Mouse (Mus musculus) forebrain, postnatal 0 days (tissue): ENCODE data around the gene Olfr544. TPM values are rescaled to one million over a fixed set of nuclear protein-coding genes. Genes with fewer than 3 reads are reported as not detected.
"Not testable (repeated sequence)": the region's sequence is repeated elsewhere in the genome, so short reads cannot be mapped to it uniquely, and the experiment has no call there.

Source experiments
- ATAC-seq: fragments of 200-750 bp; cut with Nextera tagmentation; 2 replicates; pipeline ENCODE4 v1.8.0; 2017; ENCODE audit warnings: mild to moderate bottlenecking, moderate library complexity
- DNase-seq: peaks from one replicate; pipeline ENCODE4 v3.0.0-alpha.2; 2015
- H3K27ac ChIP-seq: fragments of 300-500 bp; sonication (generic); 2 replicates; pipeline ENCODE4 v1.5.1; 2014; ENCODE audit warnings: low read depth, mild to moderate bottlenecking, antibody characterized with exemption, low read length, moderate library complexity, mixed read lengths
- H3K27me3 ChIP-seq: fragments of 300-500 bp; sonication (generic); 2 replicates; pipeline ENCODE4 v1.6.1; 2014; ENCODE audit warnings: mild to moderate bottlenecking, low read length, mixed read lengths; ENCODE audit not compliant: insufficient read depth
- H3K36me3 ChIP-seq: fragments of 300-500 bp; sonication (generic); 2 replicates; pipeline ENCODE4 v1.6.1; 2014; ENCODE audit warnings: mild to moderate bottlenecking, moderate library complexity; ENCODE audit not compliant: insufficient read depth
- H3K4me1 ChIP-seq: fragments of 300-500 bp; sonication (generic); 2 replicates; pipeline ENCODE4 v1.6.1; 2014; ENCODE audit warnings: antibody characterized with exemption; ENCODE audit not compliant: insufficient read depth
- H3K4me2 ChIP-seq: fragments of 300-500 bp; sonication (generic); 2 replicates; pipeline ENCODE4 v1.6.1; 2014; ENCODE audit warnings: low read depth, mild to moderate bottlenecking, moderate library complexity
- H3K4me3 ChIP-seq: fragments of 300-500 bp; sonication (generic); 2 replicates; pipeline ENCODE4 v1.5.1; 2014; ENCODE audit warnings: low read depth, low read length, mixed read lengths
- H3K9ac ChIP-seq: fragments of 300-500 bp; sonication (generic); 2 replicates; pipeline ENCODE4 v1.6.1; 2014; ENCODE audit warnings: mild to moderate bottlenecking
- H3K9me3 ChIP-seq: fragments of 300-500 bp; sonication (generic); 2 replicates; pipeline ENCODE4 v1.6.1; 2016; ENCODE audit warnings: low read length
- CTCF ChIP-seq: sonication (generic); IDR thresholded peaks from 2 replicates; pipeline ENCODE4 v1.5.1; 2016; ENCODE audit warnings: antibody characterized with exemption, control low read depth, low read depth
- WGBS: fragments of 180-500 bp; shearing (Covaris S2); extraction: QIAGEN DNeasy Blood & Tissue Kit; methylation state at CpG from one replicate; pipeline ENCODE4 v1.1.7; 2014; 5-methylcytosine and 5-hydroxymethylcytosine counted together
- polyA plus RNA-seq: library from polyadenylated mRNA; unstranded; fragments of >200 nt; fragmentation: Nextera tagmentation; extraction: Ambion mirVana; gene quantifications from 2 replicates; pipeline ENCODE4 v1.2.1, GENCODE M21; 2015
- total RNA-seq: library from RNA; depleted of rRNA; stranded (reverse); fragments of >200 nt; gene quantifications from 2 replicates; pipeline ENCODE4 v1.2.3, GENCODE M21; 2014

The Olfr544 gene
- total and polyA plus RNA-seq, 2 experiments from 2014 or later: 0.05 TPM; not detected in 1

DNA sequence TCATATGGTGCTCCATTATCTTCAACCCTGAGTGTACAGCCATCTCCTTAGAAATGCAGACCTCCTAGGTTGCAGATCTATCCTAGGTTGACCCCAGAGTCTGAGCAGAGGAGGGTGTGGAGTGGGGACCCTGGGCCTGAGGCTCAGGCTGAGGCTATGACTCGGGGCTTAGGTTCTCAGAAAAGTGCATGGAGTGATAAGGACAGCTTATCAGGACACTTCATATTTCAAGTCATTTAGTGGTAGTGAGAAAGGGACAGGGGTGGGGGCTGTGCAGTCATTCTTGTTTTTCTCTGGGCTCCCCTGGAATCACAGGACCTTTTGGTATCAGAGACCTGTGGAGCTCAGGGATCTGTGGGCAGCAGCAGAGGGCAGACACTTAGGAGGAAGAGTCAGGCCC, 2.0 kb downstream of the Olfr544 start:
- no peak for TF ChIP-seq CTCF

DNA sequence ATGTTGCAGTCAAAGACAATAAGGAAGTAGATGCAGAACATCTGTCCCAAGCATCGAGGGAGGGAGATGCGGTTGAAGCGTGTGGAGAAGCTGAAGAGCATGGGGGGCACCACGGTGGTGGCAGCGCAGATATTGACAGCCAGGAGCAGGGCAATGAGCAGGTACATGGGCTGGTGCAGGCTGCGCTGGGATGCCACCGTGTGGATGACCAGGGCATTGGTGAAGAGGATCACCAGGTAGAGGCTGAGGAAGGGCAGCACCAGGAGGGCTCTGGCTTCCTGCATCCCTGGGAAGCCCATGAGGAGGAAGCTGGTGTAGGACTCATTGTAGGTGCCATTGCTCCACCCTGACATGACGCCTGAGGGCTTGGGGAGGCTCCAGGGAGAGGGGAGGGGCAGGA, 3.3 kb downstream of the Olfr544 start:
- not testable (repeated sequence) for H3K27ac ChIP-seq, H3K4me1 ChIP-seq, H3K27me3 ChIP-seq, DNase-seq, ATAC-seq, H3K9me3 ChIP-seq, H3K4me3 ChIP-seq, H3K9ac ChIP-seq, H3K4me2 ChIP-seq, H3K36me3 ChIP-seq
- WGBS: 78% methylated on average over 7 of the region's 8 CpGs

More for the DNA sequence above, 2.0 kb downstream of the Olfr544 start:
- no peak overlapping the region for H3K4me2 ChIP-seq
- ATAC-seq: no peak
- WGBS: 90% methylated on average over 1 of the region's 1 CpGs
- no peak overlapping the region for H3K9ac ChIP-seq
- no peaks in the 10 kb centered on the region for H3K27me3 ChIP-seq
- H3K4me1 ChIP-seq: no peaks in the 10 kb centered on the region
- no peak for DNase-seq
- no peaks in the 10 kb centered on the region for H3K9me3 ChIP-seq
- no peak overlapping the region for H3K27ac ChIP-seq
- no peaks in the 10 kb centered on the region for H3K36me3 ChIP-seq
- H3K4me3 ChIP-seq: no peak overlapping the region

DNA sequence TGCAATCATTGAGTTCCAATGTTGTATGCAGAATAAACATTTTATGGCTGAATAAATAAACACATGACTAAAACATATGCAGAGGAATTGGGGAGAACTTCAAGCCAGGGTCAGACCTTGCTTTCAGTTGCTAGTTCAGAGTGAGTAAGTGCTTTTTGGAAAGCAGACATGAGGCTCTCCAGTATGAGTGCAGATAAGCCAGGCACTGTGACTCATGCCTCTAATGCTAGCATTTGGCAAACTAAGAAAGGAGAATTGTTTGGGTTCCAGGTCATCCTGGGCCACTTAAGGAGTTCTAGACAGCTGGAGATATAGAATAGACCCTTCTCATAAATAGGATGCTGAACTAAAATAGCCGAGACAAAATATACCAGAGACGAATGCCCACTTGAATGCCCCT, 4.4 kb downstream of the Olfr544 start:
- TF ChIP-seq CTCF: no peak
- Histone ChIP-seq H3K4me3 (no peak overlapping the region), H3K27ac (no peak overlapping the region), H3K4me1 (no peaks in the 10 kb centered on the region), H3K9me3 (no peaks in the 10 kb centered on the region), H3K36me3 (no peaks in the 10 kb centered on the region), H3K27me3 (no peaks in the 10 kb centered on the region), H3K9ac (no peak overlapping the region), H3K4me2 (no peak overlapping the region)
- ATAC-seq (no peak), DNase-seq (no peak)
- WGBS: 85% methylated on average over 2 of the region's 2 CpGs

DNA sequence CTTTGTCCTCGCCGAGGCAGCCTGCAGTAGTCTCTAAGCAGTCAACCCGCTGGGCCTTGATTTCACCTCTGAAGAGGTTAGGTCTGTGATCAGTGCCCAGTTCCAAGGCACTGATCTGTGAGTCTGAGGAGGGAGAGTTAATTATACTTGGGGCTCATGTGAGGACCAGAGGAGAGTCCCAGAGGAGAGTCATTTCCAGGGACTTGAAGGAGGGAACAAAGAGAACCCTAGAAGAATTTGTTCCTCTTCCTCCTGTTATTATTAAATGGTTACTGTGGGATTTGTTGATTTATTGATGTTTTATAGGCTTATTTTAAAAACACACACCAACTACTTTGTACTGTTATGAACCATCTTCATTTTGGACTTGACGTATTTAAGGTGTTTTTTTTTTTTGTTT, 6.5 kb downstream of the Olfr544 start, which contains the start of gene Olfr543:
Olfr543 (minus strand) TSS at position 101 of the 400 bp plus-strand sequence.
- Histone ChIP-seq H3K9ac (no peak within 1 kb of the TSS), H3K27me3 (no peaks in the 10 kb centered on the region), H3K27ac (no peak within 1 kb of the TSS), H3K36me3 (no peaks in the 10 kb centered on the region), H3K4me1 (no peaks in the 10 kb centered on the region), H3K4me2 (no peak within 1 kb of the TSS), H3K4me3 (no peak within 1 kb of the TSS), H3K9me3 (no peaks in the 10 kb centered on the region)
- TF ChIP-seq CTCF: no peak
- ATAC-seq (no peak), DNase-seq (no peak)
- 96% methylated on average over 4 of the region's 4 CpGs for whole genome bisulfite sequencing

DNA sequence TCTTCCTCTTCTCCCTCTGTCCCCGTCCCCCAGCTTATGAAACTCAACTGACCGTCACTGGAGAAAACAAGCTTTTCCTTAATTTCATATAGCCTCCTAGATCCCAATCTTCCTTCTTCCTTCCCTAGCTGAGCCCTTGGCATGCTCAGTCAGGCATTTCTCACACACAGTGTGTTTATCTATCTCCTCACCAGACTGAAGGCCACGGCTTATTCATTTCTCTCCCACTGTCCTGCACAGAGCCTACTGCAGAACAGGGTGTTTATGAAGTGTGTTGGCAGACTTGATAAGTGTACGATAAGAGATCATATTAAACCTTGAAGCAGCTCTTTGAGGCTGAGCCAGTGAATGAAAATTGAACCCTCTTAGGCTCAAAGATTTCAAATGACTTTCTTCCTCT, 7.3 kb downstream of the Olfr544 start:
- Histone ChIP-seq H3K9ac (no peak overlapping the region), H3K27ac (no peak overlapping the region), H3K4me3 (no peak overlapping the region), H3K27me3 (no peaks in the 10 kb centered on the region), H3K36me3 (no peaks in the 10 kb centered on the region), H3K9me3 (no peaks in the 10 kb centered on the region), H3K4me1 (no peaks in the 10 kb centered on the region), H3K4me2 (no peak overlapping the region)
- ATAC-seq (no peak), DNase-seq (no peak)
- no peak for TF ChIP-seq CTCF
- WGBS: 94% methylated on average over 4 of the region's 4 CpGs

DNA sequence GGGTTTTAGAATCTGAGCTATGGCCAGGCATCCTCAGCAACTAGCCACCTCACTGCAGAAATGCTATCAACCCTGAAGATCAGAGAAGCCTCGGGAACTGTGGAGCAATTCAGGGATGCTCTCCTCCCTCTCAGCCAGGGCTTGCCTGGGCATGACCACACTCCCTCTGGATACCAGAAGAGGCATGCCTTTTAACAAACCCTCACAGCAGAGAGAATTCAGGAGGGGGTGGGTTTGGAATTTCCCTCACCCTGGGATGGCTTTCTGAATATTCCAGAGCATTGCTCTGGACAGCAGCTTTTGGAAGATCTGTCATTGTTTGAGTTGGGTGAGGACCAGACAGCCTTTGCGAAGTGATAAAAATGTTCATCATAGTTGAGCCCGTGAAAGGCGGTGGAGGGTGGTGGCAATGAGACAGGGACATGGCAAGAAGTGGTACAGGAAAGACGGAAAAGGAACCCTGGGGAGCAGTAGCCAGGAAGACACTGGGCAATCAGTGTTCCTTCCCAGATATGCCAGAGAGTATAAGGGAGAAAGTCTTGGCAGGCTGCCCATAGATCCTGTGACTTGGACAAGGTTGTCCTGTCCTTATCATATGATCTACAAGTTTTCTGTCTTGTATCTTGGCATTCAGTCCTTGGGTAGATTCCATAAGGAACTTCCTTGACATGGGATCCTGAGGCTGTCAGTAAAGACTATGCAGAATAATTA, 8.6 kb downstream of the Olfr544 start:
- TF ChIP-seq CTCF: no peak
- no peaks in the 10 kb centered on the region for H3K36me3 ChIP-seq
- H3K9ac ChIP-seq: no peak overlapping the region
- no peak overlapping the region for H3K4me2 ChIP-seq
- H3K4me3 ChIP-seq: no peak overlapping the region
- ATAC-seq (no peak), DNase-seq (no peak)
- no peak overlapping the region for H3K27ac ChIP-seq
- H3K4me1 ChIP-seq: no peaks in the 10 kb centered on the region
- H3K9me3 ChIP-seq: no peaks in the 10 kb centered on the region
- 81% methylated on average over 5 of the region's 5 CpGs for WGBS
- H3K27me3 ChIP-seq: no peaks in the 10 kb centered on the region

DNA sequence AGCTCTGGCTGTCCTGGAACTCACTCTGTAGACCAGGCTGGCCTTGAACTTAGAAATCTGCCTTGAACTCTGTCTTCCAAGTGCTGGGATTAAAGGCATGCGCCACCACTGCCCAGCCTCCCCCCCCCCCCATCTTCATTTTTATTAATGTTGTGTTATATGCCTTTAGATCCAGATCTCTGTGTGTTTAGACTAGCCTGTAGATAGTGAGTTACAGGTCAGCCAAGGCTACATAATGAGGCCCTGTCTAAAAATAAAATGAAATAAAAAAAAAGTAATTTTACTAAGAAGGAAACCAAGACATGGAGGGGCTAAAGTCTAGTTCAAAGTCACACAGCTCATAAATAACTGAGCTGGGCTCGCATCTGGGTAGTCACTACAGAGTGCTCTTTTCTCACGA, 9.2 kb downstream of the Olfr544 start:
- no peaks in the 10 kb centered on the region for H3K9me3 ChIP-seq
- ATAC-seq (no peak), DNase-seq (no peak)
- H3K27ac ChIP-seq: no peak overlapping the region
- no peak overlapping the region for H3K4me2 ChIP-seq
- no peaks in the 10 kb centered on the region for H3K36me3 ChIP-seq
- no peak overlapping the region for H3K4me3 ChIP-seq
- 82% methylated on average over 3 of the region's 3 CpGs for WGBS
- H3K4me1 ChIP-seq: no peaks in the 10 kb centered on the region
- TF ChIP-seq CTCF: no peak
- H3K9ac ChIP-seq: no peak overlapping the region
- H3K27me3 ChIP-seq: no peaks in the 10 kb centered on the region

DNA sequence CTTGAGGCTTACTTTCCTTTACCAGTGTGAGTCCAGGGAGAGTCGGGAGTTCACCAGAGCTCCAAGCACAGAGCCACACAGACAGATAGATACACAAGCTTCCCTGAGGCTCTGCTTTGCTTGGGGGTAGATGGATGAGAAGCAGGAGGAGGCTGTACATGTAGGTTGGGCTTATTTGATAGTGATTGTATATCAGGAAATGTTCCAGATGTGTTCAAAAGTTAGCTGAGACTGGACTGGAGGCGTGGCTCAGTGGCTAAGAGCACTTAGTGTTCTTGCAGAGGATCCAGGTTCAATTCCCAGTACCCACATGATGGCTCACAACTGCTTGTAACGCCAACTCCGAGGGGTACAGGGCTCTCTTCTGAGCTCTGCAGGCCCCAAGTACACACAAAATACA, 9.7 kb downstream of the Olfr544 start:
- Histone ChIP-seq H3K4me3 (no peak overlapping the region), H3K27me3 (no peaks in the 10 kb centered on the region), H3K4me2 (no peak overlapping the region), H3K27ac (no peak overlapping the region), H3K36me3 (no peaks in the 10 kb centered on the region), H3K9me3 (no peaks in the 10 kb centered on the region), H3K4me1 (no peaks in the 10 kb centered on the region), H3K9ac (no peak overlapping the region)
- DNase-seq (no peak), ATAC-seq (no peak)
- WGBS: 91% methylated on average over 4 of the region's 4 CpGs
- TF ChIP-seq CTCF: no peak
